Mouse (Mus musculus) testis, adult 2 months (tissue): Measurements from ENCODE around the gene Ahcyl2. TPM values are rescaled to one million over a fixed set of nuclear protein-coding genes. Genes with fewer than 3 reads are reported as not detected.

Experiments used
- H3K27ac ChIP-seq: fragments of 200-500 bp; 2 replicates; pipeline ENCODE4 v1.5.1; 2012; ENCODE audit warnings: low read depth, low read length; ENCODE audit not compliant: control insufficient read depth, insufficient read depth
- H3K27me3 ChIP-seq: fragments of 200-500 bp; 2 replicates; pipeline ENCODE4 v1.6.1; 2012; ENCODE audit warnings: mild to moderate bottlenecking, low read length, moderate library complexity; ENCODE audit not compliant: control insufficient read depth, insufficient read depth
- H3K36me3 ChIP-seq: fragments of 200-500 bp; 2 replicates; pipeline ENCODE4 v1.6.1; 2012; ENCODE audit warnings: mild to moderate bottlenecking, low read length; ENCODE audit not compliant: control insufficient read depth, insufficient read depth
- H3K4me1 ChIP-seq: fragments of 200-500 bp; 2 replicates; pipeline ENCODE4 v1.6.1; 2012; ENCODE audit warnings: low read length; ENCODE audit not compliant: control insufficient read depth, insufficient read depth
- H3K4me3 ChIP-seq: fragments of 200-500 bp; 2 replicates; pipeline ENCODE4 v1.5.1; 2012; ENCODE audit warnings: low read depth, mild to moderate bottlenecking, low read length, moderate library complexity, mixed read lengths; ENCODE audit not compliant: control insufficient read depth
- CTCF ChIP-seq: fragments of 200-500 bp; IDR thresholded peaks from 2 replicates; pipeline ENCODE4 v1.5.1; 2012; ENCODE audit warnings: low read depth, mild to moderate bottlenecking, inconsistent platforms, low read length, moderate library complexity; ENCODE audit not compliant: control insufficient read depth, insufficient read depth, insufficient replicate concordance
- POLR2A ChIP-seq: fragments of 200-500 bp; IDR thresholded peaks from 2 replicates; pipeline ENCODE4 v1.6.1; 2012; ENCODE audit warnings: low read depth, mild to moderate bottlenecking, inconsistent platforms, low read length, moderate library complexity; ENCODE audit not compliant: control insufficient read depth
- polyA plus RNA-seq: library from polyadenylated mRNA; depleted of rRNA; stranded (reverse); fragments of >200 nt; gene quantifications from 2 replicates; pipeline ENCODE4 v1.2.3, GENCODE M21; 2012

Ahcyl2 gene
- polyA plus RNA-seq, 1 experiment = 118 TPM

GRCm38 (mm10) chr6:29915836-29916235 lies 148.0 kb downstream of the Ahcyl2 start:
- H3K4me3 ChIP-seq = no peak overlapping the region
- no peaks in the 10 kb centered on the region for H3K27me3 ChIP-seq
- peaks cover 2% of the 10 kb centered on the region for H3K4me1 ChIP-seq
- no peaks in the 10 kb centered on the region for H3K36me3 ChIP-seq
- H3K27ac ChIP-seq = no peak overlapping the region
- TF ChIP-seq CTCF = no peak
- TF ChIP-seq POLR2A = no peak

GRCm38 (mm10) chr6:29916530-29917382 lies 148.9 kb downstream of the Ahcyl2 start, which contains the start of gene Strip2:
TSS of gene Strip2 (plus strand) at chr6:29917012.
- peak within 1 kb of the TSS; percentile 93 for H3K4me3 ChIP-seq
- H3K36me3 ChIP-seq = no peaks in the 10 kb centered on the region
- no peak for TF ChIP-seq CTCF
- peak; percentile 86 for TF ChIP-seq POLR2A
- H3K4me1 ChIP-seq = peaks cover 2% of the 10 kb centered on the region
- H3K27me3 ChIP-seq = no peaks in the 10 kb centered on the region
- peak within 1 kb of the TSS; percentile 93 for H3K27ac ChIP-seq

- Histone ChIP-seq H3K4me1 (peaks cover 2% of the 10 kb centered on the region), H3K27ac (peak overlapping the region; percentile 93), H3K36me3 (no peaks in the 10 kb centered on the region), H3K4me3 (peak overlapping the region; percentile 93), H3K27me3 (no peaks in the 10 kb centered on the region)
- TF ChIP-seq CTCF (no peak), POLR2A (no peak)
These were observed 149.5 kb downstream of the Ahcyl2 start for GRCm38 (mm10) chr6:29917383-29917720.

- Histone ChIP-seq H3K27ac (no peak overlapping the region; the same call in 1 of the 2 replicates), H3K4me3 (peak overlapping the region; percentile 68; the same call in 1 of the 2 replicates), H3K27me3 (no peaks in the 10 kb centered on the region), H3K4me1 (peaks cover 2% of the 10 kb centered on the region), H3K36me3 (no peaks in the 10 kb centered on the region)
- TF ChIP-seq CTCF = no peak
- TF ChIP-seq POLR2A = no peak
These were observed 150.1 kb downstream of the Ahcyl2 start for GRCm38 (mm10) chr6:29917947-29918346.

- H3K27ac ChIP-seq = peak overlapping the region; percentile 39; the same call in 1 of the 2 replicates
- peaks cover 1% of the 10 kb centered on the region; the same call in 1 of the 2 replicates for H3K36me3 ChIP-seq
- no peaks in the 10 kb centered on the region for H3K4me1 ChIP-seq
- no peak for TF ChIP-seq CTCF
- no peak for TF ChIP-seq POLR2A
- no peak overlapping the region for H3K4me3 ChIP-seq
- no peaks in the 10 kb centered on the region for H3K27me3 ChIP-seq
These were observed 155.7 kb downstream of the Ahcyl2 start for GRCm38 (mm10) chr6:29923501-29923900.

GRCm38 (mm10) chr6:29925594-29926219 lies 157.9 kb downstream of the Ahcyl2 start:
- TF ChIP-seq POLR2A = no peak
- no peak for TF ChIP-seq CTCF
- no peaks in the 10 kb centered on the region for H3K27me3 ChIP-seq

GRCm38 (mm10) chr6:29930087-29930486 lies 162.3 kb downstream of the Ahcyl2 start:
- peak overlapping the region; percentile 10 for H3K27ac ChIP-seq
- peaks cover 5% of the 10 kb centered on the region for H3K4me1 ChIP-seq
- no peak overlapping the region for H3K4me3 ChIP-seq
- no peaks in the 10 kb centered on the region for H3K27me3 ChIP-seq
- peaks cover 8% of the 10 kb centered on the region for H3K36me3 ChIP-seq
- TF ChIP-seq POLR2A (no peak), CTCF (no peak)

More at GRCm38 (mm10) chr6:29925594-29926219, 157.9 kb downstream of the Ahcyl2 start:
- Histone ChIP-seq H3K4me1 (peaks cover 2% of the 10 kb centered on the region; the same call in 1 of the 2 replicates), H3K27ac (no peak overlapping the region), H3K4me3 (no peak overlapping the region), H3K36me3 (peaks cover 1% of the 10 kb centered on the region; the same call in 1 of the 2 replicates)
